Mouse (Mus musculus) forebrain, embryonic 14.5 days (tissue): ENCODE data around the gene Gm21992. TPM values are rescaled to one million over a fixed set of nuclear protein-coding genes. Genes with fewer than 3 reads are reported as not detected.

Experiments used
- ATAC-seq: fragments of 200-750 bp; cut with Nextera tagmentation; 2 replicates; pipeline ENCODE4 v1.8.0; 2017; ENCODE audit warnings: mild to moderate bottlenecking, moderate library complexity
- DNase-seq: peaks from one replicate; pipeline ENCODE4 v3.0.0-alpha.2; 2015; ENCODE audit warnings: low spot score
- H3K27ac ChIP-seq: fragments of 300-500 bp; sonication (generic); 2 replicates; pipeline ENCODE4 v1.5.1; 2014; ENCODE audit warnings: low read depth, mild to moderate bottlenecking, control low read depth, low read length, moderate library complexity
- H3K27me3 ChIP-seq: fragments of 300-500 bp; sonication (generic); replicated peaks from 2 replicates; pipeline ENCODE4 v1.6.1; 2014; ENCODE audit warnings: low read length, control low read depth, mixed read lengths; ENCODE audit not compliant: control insufficient read depth, insufficient read depth
- H3K36me3 ChIP-seq: fragments of 300-500 bp; sonication (generic); 2 replicates; pipeline ENCODE4 v1.6.1; 2014; ENCODE audit warnings: low read length, control low read depth; ENCODE audit not compliant: control insufficient read depth, insufficient read depth
- H3K4me1 ChIP-seq: fragments of 300-500 bp; sonication (generic); 2 replicates; pipeline ENCODE4 v1.6.1; 2014; ENCODE audit warnings: antibody characterized with exemption, low read length, control low read depth; ENCODE audit not compliant: control insufficient read depth, insufficient read depth
- H3K4me2 ChIP-seq: fragments of 300-500 bp; sonication (generic); 2 replicates; pipeline ENCODE4 v1.6.1; 2014; ENCODE audit warnings: mild to moderate bottlenecking, control low read depth, low read length
- H3K4me3 ChIP-seq: fragments of 300-500 bp; sonication (generic); 2 replicates; pipeline ENCODE4 v1.5.1; 2014; ENCODE audit warnings: low read depth, low read length, control low read depth
- H3K9ac ChIP-seq: fragments of 300-500 bp; sonication (generic); 2 replicates; pipeline ENCODE4 v1.6.1; 2014; ENCODE audit warnings: mild to moderate bottlenecking, low read length, control low read depth, moderate library complexity
- H3K9me3 ChIP-seq: fragments of 300-500 bp; sonication (generic); replicated peaks from 2 replicates; pipeline ENCODE4 v1.6.1; 2016; ENCODE audit warnings: low read length, control low read depth, mixed read lengths; ENCODE audit not compliant: control insufficient read depth
- WGBS: fragments of 180-500 bp; shearing (Covaris S2); extraction: QIAGEN DNeasy Blood & Tissue Kit; methylation state at CpG from one replicate; pipeline ENCODE4 v1.1.7; 2014; 5-methylcytosine and 5-hydroxymethylcytosine counted together
- polyA plus RNA-seq: library from polyadenylated mRNA; unstranded; fragments of >200 nt; fragmentation: Nextera tagmentation; extraction: Ambion mirVana; gene quantifications from 2 replicates; pipeline ENCODE4 v1.2.1, GENCODE M21; 2014

Gm21992 gene
- polyA plus RNA-seq, 1 experiment from 2014 or later = 9.4 TPM

- Histone ChIP-seq H3K27me3 (peaks cover 9% of the 10 kb centered on the region; the same call in 1 of the 2 replicates), H3K4me1 (no peaks in the 10 kb centered on the region), H3K36me3 (no peaks in the 10 kb centered on the region), H3K27ac (no peak overlapping the region), H3K9ac (no peak overlapping the region), H3K4me2 (no peak overlapping the region), H3K9me3 (no peaks in the 10 kb centered on the region), H3K4me3 (no peak overlapping the region)
- DNase-seq (no peak), ATAC-seq (no peak)
- WGBS = 82% methylated on average over 2 of the region's 2 CpGs
These were observed 34.4 kb upstream of the Gm21992 start for GRCm38 (mm10) chr19:4845846-4846245.

GRCm38 (mm10) chr19:4842611-4843010 lies 31.2 kb upstream of the Gm21992 start:
- H3K27me3 ChIP-seq = peaks cover 14% of the 10 kb centered on the region; the same call in 1 of the 2 replicates
- no peak overlapping the region for H3K9ac ChIP-seq
- WGBS = 71% methylated on average over 2 of the region's 2 CpGs
- H3K4me2 ChIP-seq = no peak overlapping the region
- no peaks in the 10 kb centered on the region for H3K36me3 ChIP-seq
- no peak for DNase-seq
- peaks cover 9% of the 10 kb centered on the region for H3K4me1 ChIP-seq
- no peak for ATAC-seq
- H3K9me3 ChIP-seq = no peaks in the 10 kb centered on the region
- H3K4me3 ChIP-seq = no peak overlapping the region
- no peak overlapping the region for H3K27ac ChIP-seq

- ATAC-seq = no peak
- Histone ChIP-seq H3K27ac (no peak overlapping the region), H3K4me1 (peaks cover 9% of the 10 kb centered on the region), H3K27me3 (peaks cover 14% of the 10 kb centered on the region; the same call in 1 of the 2 replicates), H3K9ac (no peak overlapping the region), H3K36me3 (no peaks in the 10 kb centered on the region), H3K9me3 (no peaks in the 10 kb centered on the region), H3K4me3 (no peak overlapping the region), H3K4me2 (no peak overlapping the region)
- WGBS = 87% methylated on average over 9 of the region's 9 CpGs
- DNase-seq = no peak
These were observed 29.4 kb upstream of the Gm21992 start for GRCm38 (mm10) chr19:4840848-4841247.

- Histone ChIP-seq H3K9me3 (no peaks in the 10 kb centered on the region), H3K36me3 (no peaks in the 10 kb centered on the region), H3K27me3 (peaks cover 14% of the 10 kb centered on the region; the same call in 1 of the 2 replicates), H3K4me2 (peak within 1 kb of the TSS; percentile 96), H3K4me3 (peak within 1 kb of the TSS; percentile 53), H3K9ac (peak within 1 kb of the TSS; percentile 72), H3K4me1 (peaks cover 9% of the 10 kb centered on the region), H3K27ac (no peak within 1 kb of the TSS)
- DNase-seq (peak; percentile 97), ATAC-seq (peak; percentile 99)
- under 1% methylated on average over 25 of the region's 25 CpGs for WGBS
These were observed 27.7 kb upstream of the Gm21992 start, which contains the start of the genes Ccs and Ccdc87 for GRCm38 (mm10) chr19:4839149-4839548. Gene Ccs, minus strand, starts transcription at chr19:4839332. Gene Ccdc87, plus strand, starts transcription at chr19:4839366.

GRCm38 (mm10) chr19:4838526-4839140 lies 27.2 kb upstream of the Gm21992 start:
- DNase-seq (no peak), ATAC-seq (no peak; the same call in 1 of the 2 replicates)
- no peak overlapping the region for H3K27ac ChIP-seq
- H3K4me2 ChIP-seq = peak overlapping the region; percentile 96
- peaks cover 9% of the 10 kb centered on the region for H3K4me1 ChIP-seq
- no peaks in the 10 kb centered on the region for H3K36me3 ChIP-seq
- H3K9ac ChIP-seq = peak overlapping the region; percentile 72
- WGBS = 30% methylated on average over 10 of the region's 10 CpGs
- peaks cover 14% of the 10 kb centered on the region; the same call in 1 of the 2 replicates for H3K27me3 ChIP-seq
- H3K9me3 ChIP-seq = no peaks in the 10 kb centered on the region
- peak overlapping the region; percentile 53 for H3K4me3 ChIP-seq

- ATAC-seq (no peak), DNase-seq (no peak)
- no peak overlapping the region for H3K9ac ChIP-seq
- peaks cover 10% of the 10 kb centered on the region; the same call in 1 of the 2 replicates for H3K27me3 ChIP-seq
- 91% methylated on average over 6 of the region's 6 CpGs for WGBS
- no peak overlapping the region for H3K27ac ChIP-seq
- peaks cover 9% of the 10 kb centered on the region for H3K4me1 ChIP-seq
- no peak overlapping the region for H3K4me3 ChIP-seq
- peaks cover 4% of the 10 kb centered on the region; the same call in 1 of the 2 replicates for H3K36me3 ChIP-seq
- H3K9me3 ChIP-seq = no peaks in the 10 kb centered on the region
- no peak overlapping the region for H3K4me2 ChIP-seq
These were observed 25.6 kb upstream of the Gm21992 start for GRCm38 (mm10) chr19:4837049-4837448.

- no peak for ATAC-seq
- H3K27me3 ChIP-seq = peaks cover 5% of the 10 kb centered on the region; the same call in 1 of the 2 replicates
- H3K27ac ChIP-seq = no peak overlapping the region
- H3K36me3 ChIP-seq = peaks cover 4% of the 10 kb centered on the region; the same call in 1 of the 2 replicates
- no peak overlapping the region for H3K4me2 ChIP-seq
- H3K9me3 ChIP-seq = no peaks in the 10 kb centered on the region
- no peak overlapping the region for H3K4me3 ChIP-seq
- DNase-seq = no peak
- 79% methylated on average over 2 of the region's 2 CpGs for WGBS
- H3K9ac ChIP-seq = no peak overlapping the region
- peaks cover 9% of the 10 kb centered on the region for H3K4me1 ChIP-seq
These were observed 24.7 kb upstream of the Gm21992 start for GRCm38 (mm10) chr19:4836096-4836495.

GRCm38 (mm10) chr19:4833977-4834376 lies 22.6 kb upstream of the Gm21992 start:
- Histone ChIP-seq H3K27ac (no peak overlapping the region), H3K4me3 (no peak overlapping the region), H3K4me1 (peaks cover 9% of the 10 kb centered on the region), H3K4me2 (no peak overlapping the region), H3K9ac (no peak overlapping the region), H3K9me3 (no peaks in the 10 kb centered on the region), H3K27me3 (no peaks in the 10 kb centered on the region), H3K36me3 (peaks cover 4% of the 10 kb centered on the region; the same call in 1 of the 2 replicates)
- ATAC-seq = no peak
- no peak for DNase-seq
- WGBS = 87% methylated on average over 8 of the region's 8 CpGs

- DNase-seq = peak; percentile 38
- WGBS = 50% methylated on average over 7 of the region's 7 CpGs
These were observed 17.7 kb upstream of the Gm21992 start for GRCm38 (mm10) chr19:4829156-4829555.

More at GRCm38 (mm10) chr19:4829156-4829555, 17.7 kb upstream of the Gm21992 start:
- ATAC-seq = no peak
- peaks cover 9% of the 10 kb centered on the region; the same call in 1 of the 2 replicates for H3K36me3 ChIP-seq
- H3K27me3 ChIP-seq = no peaks in the 10 kb centered on the region
- H3K27ac ChIP-seq = no peak overlapping the region
- H3K9me3 ChIP-seq = no peaks in the 10 kb centered on the region
- H3K4me1 ChIP-seq = no peaks in the 10 kb centered on the region
- H3K9ac ChIP-seq = no peak overlapping the region
- no peak overlapping the region for H3K4me2 ChIP-seq
- H3K4me3 ChIP-seq = no peak overlapping the region
